1 mouse cellular context compared by ENCODE assay signal in genomic region chr2:13544193-13544824, GRCm38 (mm10).
TF ChIP-seq lines count a peak whose summit lies in the region.

Trdmt1 (minus strand) TSS chr2:13544668.

TF ChIP-seq in CH12.LX, 34 proteins besides CTCF, POLR2A, EP300 and RAD21 (continued from another document):
- TF ChIP-seq PAX5 (IDR thresholded peaks at IDR 0.05; ENCODE audit: low read length) (no peak), ZC3H11A (IDR thresholded peaks at IDR 0.05; ENCODE audit: low read depth, low read length) (no peak), TCF12 (IDR thresholded peaks at IDR 0.05; ENCODE audit: low read depth, low read length) (peak; percentile 63; the same call in 1 of the 2 replicates), SIN3A (IDR thresholded peaks at IDR 0.05; ENCODE audit: low read length) (peak; percentile 52; the same call in 1 of the 2 replicates), ZNF384 (IDR thresholded peaks at IDR 0.05; ENCODE audit: low read depth, low read length) (no peak), CHD1 (IDR thresholded peaks at IDR 0.05; ENCODE audit: low read depth, low read length) (no peak)
